Mouse (Mus musculus): ENCODE measurements around the gene Brox. TPM values are rescaled to one million over a fixed set of nuclear protein-coding genes. Genes with fewer than 3 reads are reported as not detected.

Brox gene
- polyA plus RNA-seq, 1 experiment from 2014 or later: 109 TPM

DNA sequence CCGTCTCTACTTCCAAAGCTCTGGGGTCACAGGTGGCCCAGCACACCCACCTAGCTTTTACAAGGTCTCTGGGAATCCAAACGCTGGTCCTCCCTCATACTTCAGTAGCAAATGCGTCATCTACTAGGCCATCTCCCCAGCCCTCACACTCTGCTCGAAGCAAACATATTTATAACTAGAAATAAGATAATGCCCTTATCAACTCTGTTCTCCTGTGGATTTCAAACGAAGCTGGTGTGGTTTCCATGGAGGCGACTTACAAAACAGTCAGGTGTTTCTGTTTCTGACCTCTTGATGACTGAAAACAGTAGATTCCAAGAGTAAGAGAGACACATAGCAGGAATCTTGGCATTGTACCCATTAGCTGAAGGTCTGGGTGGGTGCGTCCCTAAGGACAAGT lies 69.6 kb downstream of the Brox start:
- Histone ChIP-seq H3K36me3 (ENCODE audit: control insufficient read depth, insufficient read depth, low read length) (no peaks in the 10 kb centered on the region), H3K4me2 (ENCODE audit: low read length) (no peak overlapping the region), H3K4me3 (ENCODE audit: low read depth, low read length) (no peak overlapping the region), H3K27me3 (replicated peaks; ENCODE audit: control insufficient read depth, insufficient read depth, low read length) (no peaks in the 10 kb centered on the region), H3K9me3 (replicated peaks; ENCODE audit: control insufficient read depth, low read length) (no peaks in the 10 kb centered on the region), H3K4me1 (ENCODE audit: control insufficient read depth, insufficient read depth, low read length) (no peaks in the 10 kb centered on the region), H3K9ac (ENCODE audit: low read length) (no peak overlapping the region), H3K27ac (ENCODE audit: low read depth, low read length) (no peak overlapping the region)
- DNase-seq (ENCODE audit: low spot score) (no peak), ATAC-seq (no peak)
- 84% methylated on average over 7 of the region's 7 CpGs for WGBS

Other genes with a start within 250 kb of the Brox start
- 4.4 and 5.5 TPM in 2 replicates for gene Disp1, start 75.7 kb downstream of the Brox start, polyA plus RNA-seq (2014; fragmentation: Nextera tagmentation; extraction: Ambion mirVana)
- gene Aida, start 679 bp downstream of the Brox start, polyA plus RNA-seq (2014; fragmentation: Nextera tagmentation; extraction: Ambion mirVana): 37.0 and 40.0 TPM in 2 replicates
- gene Mia3, start 72.3 kb upstream of the Brox start, polyA plus RNA-seq (2014; fragmentation: Nextera tagmentation; extraction: Ambion mirVana): 62.9 and 89.3 TPM in 2 replicates
- 12.5 and 13.2 TPM in 2 replicates for gene Taf1a, start 91.7 kb upstream of the Brox start, polyA plus RNA-seq (2014; fragmentation: Nextera tagmentation; extraction: Ambion mirVana)
- gene Hhipl2, start 120.9 kb upstream of the Brox start, polyA plus RNA-seq (2014; fragmentation: Nextera tagmentation; extraction: Ambion mirVana): 0.09 TPM in 2 replicates